In genomic region chr8:127639088-127639453, GRCm38 (mm10) we compare ENCODE assay signal across 13 mouse cellular contexts.
"Had no signal": no experiment of that assay in that cellular context is flagged by ENCODE, and none has a peak within 500 bp of the region (broad histone marks: within the 10 kb centered on the region; RNA-seq: fewer than 3 reads in every experiment).

No protein-coding gene starts in this region.

- H3K27me3 ChIP-seq: limb, embryonic 12.5 days; liver, embryonic 13.5 days; midbrain, embryonic 12.5 days had no signal

- DNase-seq: kidney, adult 9 months; kidney, postnatal 36 days; liver; liver, embryonic 13.5 days; lung, adult 18-20 months; retina, postnatal 1 day; right cerebral cortex, postnatal 4 days; spleen, adult 18-20 months; thymus, postnatal 4 days had no signal

- H3K27ac ChIP-seq: kidney, postnatal 0 days; limb, embryonic 12.5 days; liver, embryonic 13.5 days; midbrain, embryonic 12.5 days had no signal

- H3K36me3 ChIP-seq: limb, embryonic 12.5 days; liver, embryonic 13.5 days; midbrain, embryonic 12.5 days had no signal

- H3K9me3 ChIP-seq: liver, embryonic 13.5 days; midbrain, embryonic 12.5 days had no signal

- ATAC-seq: midbrain, embryonic 16.5 days had no signal

- H3K4me3 ChIP-seq: limb, embryonic 12.5 days; liver, embryonic 13.5 days; midbrain, embryonic 12.5 days had no signal

- H3K9ac ChIP-seq: limb, embryonic 12.5 days; liver, embryonic 13.5 days; midbrain, embryonic 12.5 days had no signal

- H3K4me2 ChIP-seq: limb, embryonic 12.5 days; liver, embryonic 13.5 days; midbrain, embryonic 12.5 days had no signal

- H3K4me1 ChIP-seq: limb, embryonic 12.5 days; liver, embryonic 13.5 days; midbrain, embryonic 12.5 days had no signal
